Mouse (Mus musculus): ENCODE data around the gene Gsap. TPM values are rescaled to one million over a fixed set of nuclear protein-coding genes. Genes with fewer than 3 reads are reported as not detected.
"Not testable (repeated sequence)": the region's sequence is repeated elsewhere in the genome, so short reads cannot be mapped to it uniquely, and the experiment has no call there.

The Gsap gene
- polyA plus RNA-seq, 1 experiment from 2014 or later = 3.8 TPM

- Histone ChIP-seq H3K9me3 (replicated peaks) (no peaks in the 10 kb centered on the region), H3K9ac (no peak overlapping the region), H3K4me1 (no peaks in the 10 kb centered on the region), H3K27ac (no peak overlapping the region), H3K4me2 (replicated peaks) (no peak overlapping the region), H3K36me3 (no peaks in the 10 kb centered on the region), H3K4me3 (no peak overlapping the region), H3K27me3 (no peaks in the 10 kb centered on the region)
- no peak for ATAC-seq (ENCODE audit: low FRiP score)
- 75% methylated on average over 6 of the region's 6 CpGs for WGBS
These were observed 115.0 kb downstream of the Gsap start for GRCm38 (mm10) chr5:21301011-21301410.

GRCm38 (mm10) chr5:21307165-21307564 is 121.1 kb downstream of the Gsap start:
- no peaks in the 10 kb centered on the region for H3K4me1 ChIP-seq
- no peaks in the 10 kb centered on the region for H3K36me3 ChIP-seq
- WGBS = 71% methylated on average over 5 of the region's 5 CpGs
- no peaks in the 10 kb centered on the region for H3K9me3 ChIP-seq (replicated peaks)
- no peak for ATAC-seq (ENCODE audit: low FRiP score)
- no peak overlapping the region for H3K4me2 ChIP-seq (replicated peaks)
- H3K27ac ChIP-seq = no peak overlapping the region
- no peak overlapping the region for H3K4me3 ChIP-seq
- no peaks in the 10 kb centered on the region for H3K27me3 ChIP-seq
- H3K9ac ChIP-seq = no peak overlapping the region

- Histone ChIP-seq H3K9ac (no peak overlapping the region), H3K27ac (no peak overlapping the region), H3K4me2 (replicated peaks) (no peak overlapping the region), H3K4me3 (no peak overlapping the region), H3K4me1 (no peaks in the 10 kb centered on the region), H3K36me3 (no peaks in the 10 kb centered on the region), H3K27me3 (no peaks in the 10 kb centered on the region), H3K9me3 (replicated peaks) (no peaks in the 10 kb centered on the region)
- whole genome bisulfite sequencing = 94% methylated on average over 3 of the region's 3 CpGs
- no peak for ATAC-seq (ENCODE audit: low FRiP score)
These were observed 128.6 kb downstream of the Gsap start for GRCm38 (mm10) chr5:21314696-21315095.

GRCm38 (mm10) chr5:21320138-21320537 is 134.1 kb downstream of the Gsap start:
- ATAC-seq (ENCODE audit: low FRiP score) = no peak

GRCm38 (mm10) chr5:21326494-21326893 is 140.4 kb downstream of the Gsap start:
- Histone ChIP-seq H3K9ac (no peak overlapping the region), H3K4me1 (peaks cover 10% of the 10 kb centered on the region; the same call in 1 of the 2 replicates), H3K27ac (no peak overlapping the region), H3K36me3 (no peaks in the 10 kb centered on the region), H3K27me3 (no peaks in the 10 kb centered on the region), H3K9me3 (replicated peaks) (no peaks in the 10 kb centered on the region), H3K4me3 (no peak overlapping the region), H3K4me2 (replicated peaks) (no peak overlapping the region)
- 0 out of 2 replicates have a peak, but pooled peaks have one; percentile 56 for ATAC-seq (ENCODE audit: low FRiP score)
- WGBS = 34% methylated on average over 1 of the region's 1 CpGs

More at GRCm38 (mm10) chr5:21320138-21320537, 134.1 kb downstream of the Gsap start:
- 80% methylated on average over 2 of the region's 2 CpGs for WGBS
- Histone ChIP-seq H3K27me3 (no peaks in the 10 kb centered on the region), H3K4me1 (no peaks in the 10 kb centered on the region), H3K9me3 (replicated peaks) (no peaks in the 10 kb centered on the region), H3K36me3 (no peaks in the 10 kb centered on the region), H3K4me2 (replicated peaks) (no peak overlapping the region), H3K4me3 (no peak overlapping the region), H3K27ac (no peak overlapping the region), H3K9ac (no peak overlapping the region)

- H3K4me3 ChIP-seq = no peak overlapping the region
- H3K36me3 ChIP-seq = no peaks in the 10 kb centered on the region
- no peaks in the 10 kb centered on the region for H3K27me3 ChIP-seq
- H3K4me1 ChIP-seq = peaks cover 10% of the 10 kb centered on the region; the same call in 1 of the 2 replicates
- ATAC-seq (ENCODE audit: low FRiP score) = no peak
- H3K9ac ChIP-seq = no peak overlapping the region
- H3K9me3 ChIP-seq (replicated peaks) = no peaks in the 10 kb centered on the region
- 87% methylated on average over 1 of the region's 1 CpGs for WGBS
- H3K4me2 ChIP-seq (replicated peaks) = no peak overlapping the region
- no peak overlapping the region for H3K27ac ChIP-seq
These were observed 142.5 kb downstream of the Gsap start for GRCm38 (mm10) chr5:21328560-21328959.

- no peak overlapping the region for H3K4me3 ChIP-seq
- no peak overlapping the region for H3K9ac ChIP-seq
- no peak overlapping the region for H3K4me2 ChIP-seq (replicated peaks)
- H3K4me1 ChIP-seq = peaks cover 10% of the 10 kb centered on the region; the same call in 1 of the 2 replicates
- no peak for ATAC-seq (ENCODE audit: low FRiP score)
- no peaks in the 10 kb centered on the region for H3K36me3 ChIP-seq
- no peak overlapping the region for H3K27ac ChIP-seq
- H3K27me3 ChIP-seq = no peaks in the 10 kb centered on the region
- H3K9me3 ChIP-seq (replicated peaks) = no peaks in the 10 kb centered on the region
- 40% methylated on average over 11 of the region's 11 CpGs for WGBS
These were observed 143.9 kb downstream of the Gsap start for GRCm38 (mm10) chr5:21329672-21330665.

GRCm38 (mm10) chr5:21331656-21332055 is 145.6 kb downstream of the Gsap start:
- Histone ChIP-seq H3K9me3 (replicated peaks) (no peaks in the 10 kb centered on the region), H3K4me2 (replicated peaks) (no peak overlapping the region), H3K36me3 (no peaks in the 10 kb centered on the region), H3K4me3 (no peak overlapping the region), H3K27ac (no peak overlapping the region), H3K9ac (no peak overlapping the region), H3K27me3 (no peaks in the 10 kb centered on the region), H3K4me1 (peaks cover 10% of the 10 kb centered on the region; the same call in 1 of the 2 replicates)
- 87% methylated on average over 5 of the region's 5 CpGs for WGBS
- no peak for ATAC-seq (ENCODE audit: low FRiP score)

- Histone ChIP-seq H3K27ac (no peak overlapping the region), H3K9ac (no peak overlapping the region), H3K27me3 (no peaks in the 10 kb centered on the region), H3K4me2 (replicated peaks) (no peak overlapping the region), H3K36me3 (no peaks in the 10 kb centered on the region), H3K4me3 (no peak overlapping the region), H3K4me1 (peaks cover 10% of the 10 kb centered on the region; the same call in 1 of the 2 replicates), H3K9me3 (replicated peaks) (no peaks in the 10 kb centered on the region)
- WGBS = 84% methylated on average over 1 of the region's 1 CpGs
- no peak for ATAC-seq (ENCODE audit: low FRiP score)
These were observed 146.1 kb downstream of the Gsap start for GRCm38 (mm10) chr5:21332119-21332518.

- not testable (repeated sequence) for H3K27ac ChIP-seq; H3K9me3 ChIP-seq (replicated peaks); H3K36me3 ChIP-seq; H3K4me1 ChIP-seq; H3K4me2 ChIP-seq (replicated peaks); H3K9ac ChIP-seq; H3K27me3 ChIP-seq; H3K4me3 ChIP-seq; ATAC-seq (ENCODE audit: low FRiP score)
These were observed 156.2 kb downstream of the Gsap start for GRCm38 (mm10) chr5:21342265-21342664.

GRCm38 (mm10) chr5:21348366-21348765 is 162.3 kb downstream of the Gsap start:
- H3K27ac ChIP-seq = no peak overlapping the region
- H3K9me3 ChIP-seq (replicated peaks) = no peaks in the 10 kb centered on the region
- no peaks in the 10 kb centered on the region for H3K4me1 ChIP-seq
- no peak overlapping the region for H3K4me2 ChIP-seq (replicated peaks)
- H3K36me3 ChIP-seq = no peaks in the 10 kb centered on the region
- H3K9ac ChIP-seq = no peak overlapping the region
- WGBS = 87% methylated on average over 7 of the region's 7 CpGs
- ATAC-seq (ENCODE audit: low FRiP score) = no peak
- no peaks in the 10 kb centered on the region for H3K27me3 ChIP-seq
- H3K4me3 ChIP-seq = no peak overlapping the region

GRCm38 (mm10) chr5:21351678-21352077 is 165.6 kb downstream of the Gsap start:
- no peak overlapping the region for H3K27ac ChIP-seq
- H3K36me3 ChIP-seq = no peaks in the 10 kb centered on the region
- H3K27me3 ChIP-seq = no peaks in the 10 kb centered on the region
- H3K9ac ChIP-seq = no peak overlapping the region
- no peak overlapping the region for H3K4me3 ChIP-seq
- no peak for ATAC-seq (ENCODE audit: low FRiP score)
- H3K9me3 ChIP-seq (replicated peaks) = no peaks in the 10 kb centered on the region
- H3K4me2 ChIP-seq (replicated peaks) = no peak overlapping the region
- peaks cover 9% of the 10 kb centered on the region for H3K4me1 ChIP-seq

- Histone ChIP-seq H3K4me1 (peaks cover 9% of the 10 kb centered on the region), H3K27me3 (no peaks in the 10 kb centered on the region), H3K4me3 (no peak overlapping the region), H3K36me3 (no peaks in the 10 kb centered on the region), H3K9ac (no peak overlapping the region), H3K9me3 (replicated peaks) (no peaks in the 10 kb centered on the region), H3K4me2 (replicated peaks) (no peak overlapping the region), H3K27ac (no peak overlapping the region)
- 89% methylated on average over 3 of the region's 3 CpGs for WGBS
- ATAC-seq (ENCODE audit: low FRiP score) = no peak
These were observed 172.6 kb downstream of the Gsap start for GRCm38 (mm10) chr5:21358648-21359047.
